Mouse (Mus musculus): ENCODE measurements at regions not wholly inside any gene's neighbourhood (a gene's known extent, or its start where the extent isn't known, plus 50 kb on each side); places are given as distances from the start of the nearest gene placed in this dataset.

DNA sequence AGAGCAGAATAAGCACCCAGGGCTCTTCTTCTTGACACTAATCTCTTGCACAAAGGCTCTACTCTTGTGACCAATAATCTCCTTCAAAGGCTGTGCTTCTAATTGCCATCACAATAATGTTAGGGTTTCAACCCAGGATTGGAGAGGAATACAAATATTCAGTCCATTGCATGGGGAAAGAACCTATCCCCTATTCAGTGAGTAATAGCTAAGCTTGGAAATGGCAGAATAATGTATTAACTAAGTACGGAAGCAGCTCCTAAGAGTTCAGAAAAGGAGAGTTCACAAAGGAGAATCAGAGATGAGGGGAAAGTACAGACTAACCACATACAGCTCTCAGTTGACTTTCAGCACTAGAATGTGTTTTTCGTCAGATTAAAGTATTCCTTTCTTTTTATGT lies 544.3 kb downstream of the Nfib start:
- DNase-seq: no peak

GRCm38 (mm10) chr4:82160233-82160632 lies 545.3 kb downstream of the Nfib start:
- peak; percentile 30 to 50 for DNase-seq

DNA sequence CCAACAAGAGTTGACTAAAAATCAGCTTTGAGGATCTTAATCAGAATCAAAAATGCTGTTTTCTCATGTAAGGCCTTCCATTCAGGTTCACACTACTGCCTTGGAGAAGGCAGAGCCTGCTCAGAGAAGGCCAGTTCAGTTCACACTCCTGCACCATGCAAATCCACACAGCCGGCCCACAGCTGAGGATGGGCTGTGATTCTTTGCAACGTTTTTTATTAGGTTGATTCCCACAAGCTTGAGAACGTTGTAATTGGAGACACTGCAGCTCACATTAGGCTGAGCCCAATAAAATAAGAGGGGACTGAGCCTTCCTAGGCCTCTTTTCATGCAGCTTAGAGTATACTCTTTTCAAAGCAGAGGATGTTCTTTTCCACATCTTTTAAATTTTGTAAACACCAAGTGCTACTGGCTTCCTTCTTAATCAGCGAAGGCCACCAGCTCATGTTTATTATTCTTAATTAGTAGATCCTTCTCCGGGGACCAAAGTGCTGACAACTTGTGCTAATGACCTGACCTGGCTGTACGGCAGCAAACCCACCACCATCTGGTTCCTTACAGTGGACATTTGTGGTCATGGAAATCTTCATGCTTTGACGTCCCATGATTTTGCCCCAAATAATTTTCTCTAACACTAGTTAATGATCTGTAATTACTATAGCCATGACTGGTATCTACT lies 549.8 kb downstream of the Nfib start:
- DNase-seq: peak in 1 of 2 experiments; percentile 35

GRCm38 (mm10) chr4:82154021-82154555 lies 551.5 kb downstream of the Nfib start:
- no peak for DNase-seq

GRCm38 (mm10) chr4:82153604-82154003 lies 551.9 kb downstream of the Nfib start:
- DNase-seq: no peak

DNA sequence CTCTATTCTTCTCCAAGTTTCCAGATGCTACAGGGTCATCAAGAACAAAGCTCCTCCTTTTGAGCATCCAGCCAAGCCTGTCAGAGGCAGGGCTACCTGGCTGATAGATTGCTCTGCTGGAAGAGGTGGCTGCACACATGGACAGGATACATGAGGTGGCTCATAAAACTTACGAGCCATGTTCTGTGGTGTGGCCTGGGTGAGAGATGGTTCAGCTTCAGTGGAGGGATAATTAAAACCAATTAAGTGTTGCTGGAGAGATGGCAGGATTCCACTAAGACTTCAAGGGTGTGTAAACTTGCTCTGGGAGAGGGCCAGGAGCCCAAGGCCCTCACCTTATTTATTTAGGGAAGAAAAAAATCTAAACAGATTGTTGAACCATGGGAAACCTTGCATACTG lies 555.6 kb downstream of the Nfib start:
- no peak for DNase-seq

GRCm38 (mm10) chr4:82148129-82149064 lies 557.2 kb downstream of the Nfib start:
- DNase-seq: no peak

GRCm38 (mm10) chr4:82142391-82142790 lies 563.2 kb downstream of the Nfib start:
- peak in 1 of 2 experiments; percentile 18 for DNase-seq

- peak in 1 of 2 experiments; percentile 51 for DNase-seq
Observed at GRCm38 (mm10) chr4:82139806-82140205, 565.7 kb downstream of the Nfib start.

- DNase-seq: no peak
Observed at GRCm38 (mm10) chr4:82139016-82139415, 566.5 kb downstream of the Nfib start.

GRCm38 (mm10) chr4:82132851-82133250 lies 572.7 kb downstream of the Nfib start:
- DNase-seq: peak; percentile 52 to 73

DNA sequence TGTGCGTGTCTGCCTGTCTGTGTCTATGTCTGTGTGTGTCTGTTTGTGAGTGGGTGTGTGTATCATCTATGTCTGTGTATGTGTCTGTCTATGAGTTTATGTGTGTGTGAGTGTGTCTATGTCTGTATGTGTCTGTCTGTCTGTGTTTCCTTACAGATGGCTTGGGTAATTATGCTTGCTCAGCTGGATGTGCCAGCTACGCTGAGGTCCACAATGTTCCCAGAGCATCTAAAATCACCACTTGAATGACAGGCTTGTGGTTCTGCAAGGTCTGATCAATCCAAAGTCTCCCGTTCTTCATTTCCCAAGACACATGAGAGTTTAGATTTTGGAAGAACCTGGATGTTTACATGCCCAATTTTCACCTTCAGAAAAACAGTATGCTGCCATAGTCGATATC lies 573.2 kb downstream of the Nfib start:
- DNase-seq: peak; percentile 34 to 36

- no peak for DNase-seq
Observed at GRCm38 (mm10) chr4:82129471-82129870, 576.1 kb downstream of the Nfib start.

- DNase-seq: no peak
Observed at GRCm38 (mm10) chr4:82123733-82124132, 581.8 kb downstream of the Nfib start.

- DNase-seq: no peak
Observed at GRCm38 (mm10) chr4:82123101-82123500, 582.4 kb downstream of the Nfib start.

DNA sequence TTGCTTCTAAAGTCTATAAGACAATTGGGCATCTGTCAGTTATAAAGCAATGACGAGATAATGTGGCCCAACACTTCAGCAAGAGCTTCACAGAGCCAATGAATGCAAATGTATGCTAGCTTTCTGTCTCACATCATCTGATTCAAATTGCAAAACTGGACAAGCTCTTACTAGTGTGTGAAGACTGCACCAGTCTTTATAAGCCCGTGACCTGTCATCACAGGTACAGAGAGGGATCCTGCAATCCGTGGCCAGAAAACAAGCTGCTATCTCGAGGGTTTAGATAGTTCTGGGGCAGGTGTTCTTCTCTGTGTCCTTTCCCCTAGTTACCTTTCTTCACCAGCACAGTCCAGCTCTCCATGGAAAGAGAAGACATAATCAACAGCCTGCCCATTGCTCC lies 584.8 kb downstream of the Nfib start:
- peak; percentile 34 to 35 for DNase-seq

- no peak for DNase-seq
Observed at GRCm38 (mm10) chr4:82120326-82120725, 585.2 kb downstream of the Nfib start.

- DNase-seq: no peak
Observed at GRCm38 (mm10) chr4:82101837-82102236, 603.7 kb downstream of the Nfib start.

DNA sequence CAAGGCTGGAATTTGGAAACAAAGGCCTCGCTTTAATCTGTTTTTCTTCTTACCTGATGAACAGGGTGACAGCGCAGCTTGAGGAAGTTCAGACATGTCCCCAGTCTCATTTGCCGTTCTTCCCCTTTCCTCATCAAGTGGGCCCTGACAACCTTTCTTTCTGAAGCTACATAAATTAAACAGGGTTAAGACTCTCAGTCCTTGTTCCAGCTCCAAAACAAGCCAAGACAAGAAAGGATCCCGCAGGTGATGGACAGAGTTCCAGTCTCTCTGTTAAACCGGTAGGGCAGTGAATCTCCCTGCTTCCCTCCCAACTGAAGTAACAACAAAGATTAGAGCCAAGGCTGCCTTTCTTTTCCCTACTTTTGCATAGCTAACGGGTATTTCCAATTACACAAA lies 605.6 kb downstream of the Nfib start:
- DNase-seq: no peak

- no peak for DNase-seq
Observed at GRCm38 (mm10) chr4:82098986-82099969, 606.3 kb downstream of the Nfib start.

GRCm38 (mm10) chr4:82092296-82093230 lies 613.0 kb downstream of the Nfib start:
- DNase-seq: peak; percentile 39 to 54
